Mouse (Mus musculus) hindbrain, embryonic 15.5 days (tissue): ENCODE measurements around the gene Rc3h2. TPM values are rescaled to one million over a fixed set of nuclear protein-coding genes. Genes with fewer than 3 reads are reported as not detected.

Experiments used
- ATAC-seq: fragments of 200-750 bp; cut with Nextera tagmentation; 2 replicates; pipeline ENCODE4 v1.8.0; 2017; ENCODE audit warnings: low read depth, moderate number of reproducible peaks, moderate TSS enrichment; ENCODE audit not compliant: low FRiP score
- H3K27ac ChIP-seq: fragments of 300-500 bp; sonication (generic); replicated peaks from 2 replicates; pipeline ENCODE4 v1.5.1; 2015; ENCODE audit warnings: mild to moderate bottlenecking, inconsistent platforms
- H3K27me3 ChIP-seq: fragments of 300-500 bp; sonication (generic); 2 replicates; pipeline ENCODE4 v1.6.1; 2015; ENCODE audit warnings: control low read depth, inconsistent platforms
- H3K36me3 ChIP-seq: fragments of 300-500 bp; sonication (generic); 2 replicates; pipeline ENCODE4 v1.6.1; 2015; ENCODE audit warnings: control low read depth, inconsistent platforms
- H3K4me1 ChIP-seq: fragments of 300-500 bp; sonication (generic); replicated peaks from 2 replicates; pipeline ENCODE4 v1.6.1; 2015; ENCODE audit warnings: control low read depth, inconsistent platforms
- H3K4me2 ChIP-seq: fragments of 300-500 bp; sonication (generic); 2 replicates; pipeline ENCODE4 v1.6.1; 2015; ENCODE audit warnings: moderate library complexity, mild to moderate bottlenecking, inconsistent platforms
- H3K4me3 ChIP-seq: fragments of 300-500 bp; sonication (generic); 2 replicates; pipeline ENCODE4 v1.5.1; 2015; ENCODE audit warnings: mild to moderate bottlenecking, inconsistent platforms
- H3K9ac ChIP-seq: fragments of 300-500 bp; sonication (generic); 2 replicates; pipeline ENCODE4 v1.6.1; 2015; ENCODE audit warnings: inconsistent platforms
- H3K9me3 ChIP-seq: fragments of 300-500 bp; sonication (generic); 2 replicates; pipeline ENCODE4 v1.6.1; 2016; ENCODE audit warnings: control low read depth, inconsistent platforms
- WGBS: fragments of 180-500 bp; shearing (Covaris S2); methylation state at CpG from one replicate; pipeline ENCODE4 v1.1.7; 2015; 5-methylcytosine and 5-hydroxymethylcytosine counted together
- polyA plus RNA-seq: library from polyadenylated mRNA; unstranded; fragments of >200 nt; fragmentation: Nextera tagmentation; extraction: Ambion mirVana; gene quantifications from 2 replicates; pipeline ENCODE4 v1.2.1, GENCODE M21; 2015

Gene Rc3h2
- polyA plus RNA-seq: 18.0 and 19.9 TPM in 2 replicates

- Histone ChIP-seq H3K27me3 (no peaks in the 10 kb centered on the region), H3K36me3 (no peaks in the 10 kb centered on the region), H3K4me3 (peak within 1 kb of the TSS; percentile 94), H3K9ac (peak within 1 kb of the TSS; percentile 99), H3K27ac (peak within 1 kb of the TSS; percentile 98), H3K4me2 (peak within 1 kb of the TSS; percentile 72), H3K4me1 (peaks cover 17% of the 10 kb centered on the region), H3K9me3 (no peaks in the 10 kb centered on the region)
- ATAC-seq: peak; percentile 97
- WGBS: under 1% methylated on average over 71 of the region's 75 CpGs
These were observed at the start of gene Rc3h2 for GRCm38 (mm10) chr2:37422306-37423304. TSS of gene Rc3h2 (minus strand) at chr2:37422903.

- Histone ChIP-seq H3K9me3 (no peaks in the 10 kb centered on the region), H3K4me3 (no peak overlapping the region), H3K36me3 (peaks cover 7% of the 10 kb centered on the region; the same call in 1 of the 2 replicates), H3K9ac (no peak overlapping the region), H3K27me3 (no peaks in the 10 kb centered on the region), H3K4me1 (no peaks in the 10 kb centered on the region), H3K4me2 (no peak overlapping the region), H3K27ac (no peak overlapping the region)
- WGBS: 98% methylated on average over 4 of the region's 4 CpGs
- ATAC-seq: no peak
These were observed 43.6 kb upstream of the Rc3h2 start for GRCm38 (mm10) chr2:37466266-37466665.

DNA sequence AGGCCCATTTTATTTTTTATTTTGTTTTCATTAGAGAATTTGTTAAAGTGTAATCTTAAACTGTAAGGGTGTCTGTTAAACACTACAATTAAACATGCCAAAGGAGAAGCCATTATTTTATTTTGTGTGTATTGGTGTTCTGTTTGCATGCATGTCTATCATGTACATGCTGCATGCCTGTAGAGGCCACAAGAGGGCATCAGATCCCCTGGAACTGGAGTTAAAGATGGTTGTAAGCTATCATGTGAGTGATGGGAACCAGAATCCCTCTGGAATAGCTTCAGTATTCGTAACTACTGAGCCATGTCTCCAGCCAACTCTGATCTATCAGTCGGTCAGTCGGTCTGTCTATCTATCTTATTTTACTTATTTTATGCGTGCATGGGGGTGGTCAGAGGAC is 38.0 kb upstream of the Rc3h2 start:
- no peaks in the 10 kb centered on the region for H3K27me3 ChIP-seq
- no peak overlapping the region for H3K9ac ChIP-seq
- no peaks in the 10 kb centered on the region for H3K36me3 ChIP-seq
- no peaks in the 10 kb centered on the region for H3K4me1 ChIP-seq
- H3K4me2 ChIP-seq: no peak overlapping the region
- H3K27ac ChIP-seq: no peak overlapping the region
- no peak for ATAC-seq
- H3K9me3 ChIP-seq: no peaks in the 10 kb centered on the region
- no peak overlapping the region for H3K4me3 ChIP-seq
- 98% methylated on average over 4 of the region's 4 CpGs for WGBS

DNA sequence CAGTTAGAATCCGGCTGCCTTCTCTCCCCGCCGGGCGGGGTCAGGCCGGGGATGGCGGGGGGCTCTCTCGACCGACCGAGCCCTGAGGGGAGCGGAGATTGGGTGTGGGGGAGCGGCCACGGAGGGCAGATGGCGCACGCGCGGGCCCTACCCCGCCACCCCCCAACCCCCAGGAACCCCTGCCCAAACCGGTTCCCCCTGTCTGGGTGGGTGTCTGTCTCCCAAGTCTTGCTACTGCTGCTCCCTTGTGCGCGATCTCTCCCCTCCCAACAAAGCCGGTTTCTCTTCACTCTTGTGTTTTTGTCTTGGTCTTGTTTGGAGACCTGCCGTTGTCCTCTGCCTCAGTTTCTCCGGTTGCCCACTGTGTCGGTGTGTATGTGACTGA is 29.7 kb upstream of the Rc3h2 start:
- H3K27me3 ChIP-seq: no peaks in the 10 kb centered on the region
- H3K4me1 ChIP-seq: peaks cover 27% of the 10 kb centered on the region
- WGBS: under 1% methylated on average over 22 of the region's 24 CpGs
- H3K9ac ChIP-seq: peak overlapping the region; percentile 93
- no peaks in the 10 kb centered on the region for H3K36me3 ChIP-seq
- peak overlapping the region; percentile 92 for H3K27ac ChIP-seq
- ATAC-seq: peak; percentile 86
- H3K9me3 ChIP-seq: no peaks in the 10 kb centered on the region
- peak overlapping the region; percentile 92 for H3K4me2 ChIP-seq
- peak overlapping the region; percentile 90 for H3K4me3 ChIP-seq

DNA sequence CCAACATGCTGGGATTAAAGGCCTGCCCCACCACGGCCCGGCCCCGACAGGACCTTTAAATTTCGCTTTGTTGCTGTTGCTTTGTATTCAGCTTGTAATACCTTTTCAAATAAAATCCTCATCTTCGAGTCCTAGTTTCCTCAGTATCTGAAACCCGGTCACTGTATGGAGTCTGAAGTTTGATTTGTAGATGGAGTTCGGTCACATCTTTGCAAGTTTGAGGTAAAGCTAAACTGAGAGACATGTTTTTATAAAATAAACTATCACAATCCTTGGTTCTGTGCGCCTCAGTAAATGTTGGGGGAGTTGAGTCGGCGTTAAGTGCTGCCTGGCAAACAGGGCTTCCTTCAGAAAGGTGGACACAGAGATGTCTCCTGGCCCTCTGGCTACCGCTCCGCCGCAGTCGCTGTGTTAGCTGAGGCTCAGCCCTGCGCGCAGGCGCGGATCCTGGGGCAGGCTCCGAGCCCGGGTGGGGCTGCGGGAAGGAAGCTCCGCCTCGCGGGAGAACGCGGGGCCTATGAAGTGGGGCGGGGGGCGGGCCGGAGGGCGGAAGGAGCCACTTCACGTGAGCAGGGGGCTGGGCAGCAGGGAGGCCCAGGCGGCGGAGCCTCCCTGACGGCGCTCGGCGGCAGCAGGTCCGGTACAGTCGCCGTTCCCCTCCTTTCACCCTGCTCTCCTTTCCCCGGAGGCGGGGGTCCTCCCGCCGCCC is 29.1 kb upstream of the Rc3h2 start:
- peaks cover 27% of the 10 kb centered on the region for H3K4me1 ChIP-seq
- H3K9me3 ChIP-seq: no peaks in the 10 kb centered on the region
- H3K9ac ChIP-seq: peak overlapping the region; percentile 93
- no peaks in the 10 kb centered on the region for H3K27me3 ChIP-seq
- 8% methylated on average over 41 of the region's 44 CpGs for WGBS
- H3K4me2 ChIP-seq: peak overlapping the region; percentile 92
- ATAC-seq: peak; percentile 99
- peak overlapping the region; percentile 90 for H3K4me3 ChIP-seq
- peak overlapping the region; percentile 92 for H3K27ac ChIP-seq
- no peaks in the 10 kb centered on the region for H3K36me3 ChIP-seq

DNA sequence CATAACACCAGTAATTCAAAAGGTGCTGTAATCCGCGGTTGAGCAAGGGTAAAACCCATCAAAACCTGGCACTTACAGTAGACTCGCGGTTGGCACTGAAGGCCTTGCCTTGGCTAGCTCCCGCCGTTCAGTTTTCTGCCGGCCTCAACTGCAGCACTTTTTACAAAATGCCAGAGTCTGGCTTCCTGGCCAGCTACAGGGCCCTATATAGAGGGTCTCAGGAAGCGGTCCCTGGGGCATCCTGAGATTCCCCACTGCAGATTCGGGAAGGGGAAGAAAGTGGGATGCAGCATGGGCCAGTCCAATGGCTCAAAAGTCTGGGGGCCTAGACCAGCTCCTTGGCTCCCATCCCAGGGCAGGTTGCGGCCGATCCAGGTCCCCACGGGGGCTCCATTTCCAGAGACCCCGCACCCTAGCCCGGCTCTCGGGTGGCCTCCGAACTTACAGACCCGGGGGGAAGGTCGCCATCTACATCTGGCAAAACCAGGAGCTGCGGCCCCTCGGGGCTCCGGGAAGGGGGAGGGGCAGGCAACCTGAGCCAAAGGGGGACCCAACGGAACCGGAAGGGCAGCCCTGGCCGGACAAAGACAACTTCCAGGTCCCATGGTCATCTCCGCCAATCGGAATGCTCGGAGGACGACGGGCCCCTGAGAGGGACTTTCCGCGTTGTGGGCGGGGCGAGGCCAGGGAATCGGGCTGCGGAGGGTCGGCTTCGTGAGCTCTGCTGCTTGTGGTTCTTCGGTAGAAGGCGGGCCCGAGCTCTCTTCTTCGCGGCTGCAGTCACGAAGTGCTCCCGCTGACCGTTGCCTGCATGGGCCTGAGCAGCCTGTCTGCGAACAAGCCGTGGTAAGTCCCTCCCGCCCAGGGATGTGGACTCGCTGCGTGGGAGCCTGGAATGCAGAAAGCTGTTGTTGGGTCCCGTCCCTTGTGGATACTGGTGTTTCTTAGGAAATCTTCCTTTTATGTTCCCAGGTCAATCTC is 20.2 kb upstream of the Rc3h2 start, which contains the start of the genes Zbtb26, Zbtb6 and Rabgap1:
Gene Zbtb26 (minus strand): TSS at position 525 of the 981 bp plus-strand sequence.
Gene Zbtb6 (minus strand): TSS at position 561 of the 981 bp plus-strand sequence.
Gene Rabgap1 (plus strand): TSS at position 669 of the 981 bp plus-strand sequence.
- Histone ChIP-seq H3K27me3 (no peaks in the 10 kb centered on the region), H3K36me3 (no peaks in the 10 kb centered on the region), H3K4me3 (peak within 1 kb of the TSS; percentile 92), H3K27ac (peak within 1 kb of the TSS; percentile 91), H3K4me2 (peak within 1 kb of the TSS; percentile 85), H3K9ac (peak within 1 kb of the TSS; percentile 81), H3K4me1 (peaks cover 36% of the 10 kb centered on the region), H3K9me3 (no peaks in the 10 kb centered on the region)
- peak; percentile 99 for ATAC-seq
- WGBS: under 1% methylated on average over 47 of the region's 51 CpGs

GRCm38 (mm10) chr2:37431609-37432008 is 8.9 kb upstream of the Rc3h2 start:
- peak overlapping the region; percentile 98 for H3K27ac ChIP-seq
- H3K4me1 ChIP-seq: peaks cover 21% of the 10 kb centered on the region
- H3K27me3 ChIP-seq: no peaks in the 10 kb centered on the region
- 19% methylated on average over 7 of the region's 7 CpGs for WGBS
- peak overlapping the region; percentile 58 for H3K4me3 ChIP-seq
- no peaks in the 10 kb centered on the region for H3K9me3 ChIP-seq
- H3K36me3 ChIP-seq: peaks cover 19% of the 10 kb centered on the region; the same call in 1 of the 2 replicates
- H3K4me2 ChIP-seq: peak overlapping the region; percentile 85
- peak overlapping the region; percentile 56 for H3K9ac ChIP-seq
- peak; percentile 50 for ATAC-seq

DNA sequence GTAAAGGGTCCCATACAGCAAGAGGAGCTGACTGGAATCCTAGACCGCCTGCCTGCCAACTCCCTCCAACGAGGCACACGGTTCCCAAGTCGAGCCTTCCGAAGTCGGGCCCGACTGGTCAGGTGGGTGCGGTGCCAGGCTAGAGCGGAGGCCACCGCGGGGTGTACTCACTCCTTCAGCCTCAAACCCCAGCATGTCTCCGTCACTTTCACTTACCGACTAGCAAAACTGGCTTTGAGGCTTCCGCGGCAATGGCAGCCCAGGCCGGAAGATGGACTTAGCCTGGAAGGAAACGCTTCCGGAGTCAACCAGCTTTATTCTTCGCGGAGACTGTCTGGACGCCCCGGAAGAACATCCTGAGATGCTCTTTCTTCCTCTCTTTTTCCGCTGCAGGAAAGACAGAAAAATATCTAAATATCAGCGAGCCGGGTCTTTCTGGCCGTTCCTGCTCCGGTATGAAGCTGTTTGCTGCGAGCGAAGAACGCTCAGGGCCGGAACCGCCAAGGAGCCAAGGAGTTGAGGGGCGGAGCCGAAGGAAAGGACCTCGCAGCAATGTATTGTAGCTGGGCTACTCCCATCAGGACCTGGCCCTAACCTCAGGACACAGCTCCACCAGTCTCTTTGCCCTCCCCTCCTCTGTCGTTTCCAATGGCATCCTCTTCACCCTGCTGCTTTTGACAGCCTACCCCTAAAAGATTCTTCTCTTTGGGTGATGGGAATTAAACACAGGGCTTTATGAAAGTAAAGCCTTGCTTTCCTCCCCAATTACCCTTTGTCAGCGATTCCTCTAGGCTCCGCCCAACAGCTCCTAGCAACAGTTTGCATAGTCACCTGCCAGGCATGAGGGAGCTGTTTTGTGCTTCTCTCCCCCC is 8.1 kb upstream of the Rc3h2 start:
- Histone ChIP-seq H3K27ac (peak overlapping the region; percentile 98), H3K27me3 (no peaks in the 10 kb centered on the region), H3K4me1 (peaks cover 21% of the 10 kb centered on the region), H3K9me3 (no peaks in the 10 kb centered on the region), H3K4me3 (peak overlapping the region; percentile 58), H3K9ac (peak overlapping the region; percentile 56), H3K4me2 (peak overlapping the region; percentile 85), H3K36me3 (peaks cover 13% of the 10 kb centered on the region; the same call in 1 of the 2 replicates)
- 1% methylated on average over 38 of the region's 38 CpGs for WGBS
- peak; percentile 95 for ATAC-seq

DNA sequence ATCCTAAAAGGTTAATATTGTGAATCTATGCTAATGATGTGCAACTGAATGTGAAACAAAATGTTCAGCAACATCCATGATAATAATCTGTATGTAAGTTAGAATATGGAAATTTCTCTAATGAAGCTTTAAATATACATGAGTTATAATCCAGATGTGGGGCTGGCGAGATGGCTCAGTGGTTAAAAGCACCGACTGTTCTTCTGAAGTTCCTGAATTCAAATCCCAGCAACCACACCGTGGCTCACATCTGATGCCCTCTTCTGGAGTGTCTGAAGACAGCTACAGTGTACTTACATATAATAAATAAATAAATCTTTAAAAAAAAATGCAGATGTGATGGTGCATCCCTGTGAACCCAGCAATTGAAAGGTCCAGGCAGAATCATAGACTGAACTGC is 968 bp upstream of the Rc3h2 start:
- ATAC-seq: no peak
- Histone ChIP-seq H3K27ac (no peak overlapping the region), H3K27me3 (no peaks in the 10 kb centered on the region), H3K9ac (no peak overlapping the region), H3K36me3 (peaks cover 3% of the 10 kb centered on the region; the same call in 1 of the 2 replicates), H3K4me3 (no peak overlapping the region), H3K9me3 (no peaks in the 10 kb centered on the region), H3K4me2 (no peak overlapping the region), H3K4me1 (peaks cover 17% of the 10 kb centered on the region)
- WGBS: 53% methylated on average over 3 of the region's 3 CpGs

DNA sequence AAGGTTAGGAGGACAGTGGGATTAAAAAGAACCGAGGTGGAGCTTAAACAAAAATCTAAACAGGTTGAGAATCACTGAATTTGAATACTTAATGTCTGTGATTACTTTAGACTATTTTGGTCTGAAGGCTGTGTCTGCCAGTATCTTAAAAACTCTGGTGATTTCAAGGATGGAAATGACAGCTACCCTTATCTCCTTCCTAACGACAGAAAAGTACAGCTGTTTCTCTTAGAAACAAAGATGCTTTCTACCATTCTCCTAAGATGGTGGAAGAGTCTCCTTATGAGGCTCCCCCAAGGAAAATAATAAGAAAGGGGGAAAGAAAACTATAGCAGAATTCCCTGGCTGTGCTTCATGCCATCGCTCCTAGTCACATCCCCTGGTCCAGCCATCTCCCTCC is 800 bp downstream of the Rc3h2 start:
- Histone ChIP-seq H3K9ac (peak overlapping the region; percentile 99), H3K4me1 (peaks cover 17% of the 10 kb centered on the region), H3K4me2 (peak overlapping the region; percentile 72), H3K36me3 (0 out of 2 replicates have a peak, but pooled peaks cover 2% of the 10 kb centered on the region), H3K27me3 (no peaks in the 10 kb centered on the region), H3K27ac (peak overlapping the region; percentile 98), H3K9me3 (no peaks in the 10 kb centered on the region), H3K4me3 (peak overlapping the region; percentile 94)
- WGBS: 6% methylated on average over 3 of the region's 3 CpGs
- ATAC-seq: no peak
